Mouse (Mus musculus) kidney, adult 2 months (tissue): ENCODE measurements around the gene Oas1a.
"Not testable (repeated sequence)": the region's sequence is repeated elsewhere in the genome, so short reads cannot be mapped to it uniquely, and the experiment has no call there.

ENCODE experiments used
- CTCF ChIP-seq: fragments of 200-500 bp; conservative IDR thresholded peaks from 2 replicates; pipeline ENCODE4 v1.5.1; 2011; ENCODE audit warnings: low read depth, mild to moderate bottlenecking, control low read depth, low read length, moderate library complexity, mixed read lengths; ENCODE audit not compliant: insufficient read depth, insufficient read length
- POLR2A ChIP-seq: fragments of 200-500 bp; IDR thresholded peaks from one replicate; pipeline ENCODE4 v1.6.1; 2011; ENCODE audit warnings: low read depth, low read length, control low read depth

GRCm38 (mm10) chr5:120878803-120879202 lies 28.5 kb downstream of the Oas1a start:
- TF ChIP-seq CTCF, POLR2A: not testable (repeated sequence)
